1 mouse cellular context compared by ENCODE assay signal in the genomic region with DNA sequence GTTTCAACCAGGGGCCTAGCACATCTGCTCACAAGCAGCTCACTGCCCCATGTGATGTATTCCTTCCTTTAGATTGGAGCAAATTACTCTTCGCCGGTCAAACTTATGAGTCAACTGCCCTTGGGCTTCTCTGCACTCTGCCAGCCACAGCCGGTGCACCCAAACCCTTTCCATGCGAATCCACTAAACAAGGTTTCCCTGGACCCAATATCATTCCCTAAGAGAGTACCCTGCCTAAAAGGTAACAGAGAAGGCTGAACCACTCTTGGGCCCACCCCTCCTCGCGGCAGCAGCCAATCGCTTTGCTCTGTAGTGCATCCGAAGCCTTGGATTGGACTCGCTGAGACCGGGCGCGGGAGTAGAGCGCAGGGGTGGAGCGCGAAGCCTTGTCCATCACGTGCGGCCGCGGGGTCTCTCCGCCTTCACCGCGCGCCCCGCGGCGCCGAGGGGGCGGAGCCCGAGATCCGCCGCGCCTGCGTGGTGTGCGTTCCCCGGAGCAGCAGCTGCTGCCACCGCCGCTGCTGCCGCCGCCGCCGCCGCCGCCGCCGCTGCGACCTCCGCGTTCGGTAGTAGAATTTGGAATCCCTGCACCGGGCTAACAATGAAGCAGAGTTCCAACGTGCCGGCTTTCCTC.
A peak's percentile ranks its signal among the peaks of the same experiment; 100 is the strongest.
TF ChIP-seq lines count a peak whose summit lies in the region.

A gene (plus strand): TSS at position 478 of the 634 bp plus-strand sequence.

TF ChIP-seq in myocyte, 11 proteins besides CTCF, POLR2A, EP300 and RAD21 (continued from another document):
- no peak for TF ChIP-seq CEBPB (IDR thresholded peaks at IDR 0.05; ENCODE audit: insufficient read depth, poor library complexity, severe bottlenecking)
- peak in 2 of 3 experiments; percentile 67 to 72 for TF ChIP-seq MYOG (IDR thresholded peaks at IDR 0.05; ENCODE audit: control insufficient read depth in 1 of 3, insufficient read depth in 1 of 3, insufficient read length in 2 of 3, low read depth in 2 of 3)
